Mouse (Mus musculus) lung, postnatal 0 days (tissue): ENCODE data around the gene Dxo.
"Not testable (repeated sequence)": the region's sequence is repeated elsewhere in the genome, so short reads cannot be mapped to it uniquely, and the experiment has no call there.

Source experiments
- CTCF ChIP-seq: IDR thresholded peaks from 2 replicates; pipeline ENCODE4 v1.5.1; 2016; ENCODE audit warnings: antibody characterized with exemption, mild to moderate bottlenecking
- EP300 ChIP-seq: IDR thresholded peaks from 2 replicates; pipeline ENCODE4 v1.6.1; 2016; ENCODE audit warnings: antibody characterized with exemption, mild to moderate bottlenecking, control low read depth

- TF ChIP-seq CTCF, EP300: not testable (repeated sequence)
These were observed 39.4 kb upstream of the Dxo start for GRCm38 (mm10) chr17:34797211-34797995.
